Mouse (Mus musculus) cerebellum, postnatal 36 days (tissue): Measurements from ENCODE around the gene Tsc2.
A peak's percentile ranks its signal among the peaks of the same experiment; 100 is the strongest.

ENCODE experiments used
- DNase-seq, 2 experiments: peaks; one replicate each; pipeline ENCODE4 v3.0.0; 2021 to 2022; ENCODE audit warnings: mixed read lengths in 2 of 2

Tsc2 gene

GRCm38 (mm10) chr17:24646381-24646780, 14.0 kb upstream of the Tsc2 start:
- DNase-seq: no peak

GRCm38 (mm10) chr17:24645916-24646315, 13.5 kb upstream of the Tsc2 start:
- DNase-seq: no peak

GRCm38 (mm10) chr17:24644875-24645721, 12.7 kb upstream of the Tsc2 start:
- DNase-seq: no peak

- no peak for DNase-seq
Observed at GRCm38 (mm10) chr17:24644030-24644715, 11.7 kb upstream of the Tsc2 start.

GRCm38 (mm10) chr17:24642791-24643343, 10.4 kb upstream of the Tsc2 start:
- no peak for DNase-seq

GRCm38 (mm10) chr17:24641944-24642343, 9.5 kb upstream of the Tsc2 start:
- no peak for DNase-seq

- no peak for DNase-seq
Observed at GRCm38 (mm10) chr17:24640581-24640980, 8.2 kb upstream of the Tsc2 start.

- no peak for DNase-seq
Observed at GRCm38 (mm10) chr17:24640119-24640518, 7.7 kb upstream of the Tsc2 start.

GRCm38 (mm10) chr17:24639571-24639988, 7.2 kb upstream of the Tsc2 start:
- DNase-seq: no peak

- no peak for DNase-seq
Observed at GRCm38 (mm10) chr17:24638840-24639239, 6.4 kb upstream of the Tsc2 start.

GRCm38 (mm10) chr17:24638214-24638613, 5.8 kb upstream of the Tsc2 start:
- DNase-seq: no peak

- DNase-seq: no peak
Observed at GRCm38 (mm10) chr17:24636781-24637481, 4.5 kb upstream of the Tsc2 start.

- DNase-seq: no peak
Observed at GRCm38 (mm10) chr17:24635694-24636093, 3.3 kb upstream of the Tsc2 start.

GRCm38 (mm10) chr17:24635024-24635423, 2.6 kb upstream of the Tsc2 start:
- no peak for DNase-seq

- DNase-seq: no peak
Observed at GRCm38 (mm10) chr17:24633831-24634230, 1.4 kb upstream of the Tsc2 start.

- DNase-seq: peak in 1 of 2 experiments; percentile 33
Observed at GRCm38 (mm10) chr17:24632813-24633449, 501 bp upstream of the Tsc2 start.

GRCm38 (mm10) chr17:24630072-24630471, 2.4 kb downstream of the Tsc2 start:
- DNase-seq: no peak

- DNase-seq: peak; percentile 90 to 95
Observed at GRCm38 (mm10) chr17:24628646-24629045, 3.8 kb downstream of the Tsc2 start.

GRCm38 (mm10) chr17:24625472-24625871, 7.0 kb downstream of the Tsc2 start:
- DNase-seq: no peak

- DNase-seq: no peak
Observed at GRCm38 (mm10) chr17:24617561-24618194, 14.8 kb downstream of the Tsc2 start.

- DNase-seq: no peak
Observed at GRCm38 (mm10) chr17:24610711-24611110, 21.7 kb downstream of the Tsc2 start.

GRCm38 (mm10) chr17:24608874-24609273, 23.6 kb downstream of the Tsc2 start:
- DNase-seq: no peak
